Mouse (Mus musculus) gastrocnemius, adult 2 months (tissue): Measurements from ENCODE around the gene Inha. TPM values are rescaled to one million over a fixed set of nuclear protein-coding genes. Genes with fewer than 3 reads are reported as not detected.

Experiments used
- DNase-seq: peaks from one replicate; pipeline ENCODE4 v3.0.0; 2022
- H3K27ac ChIP-seq: fragments of 200-600 bp; 2 replicates; pipeline ENCODE4 v1.8.1; 2022; ENCODE audit warnings: mild to moderate bottlenecking
- H3K4me3 ChIP-seq: fragments of 200-600 bp; 2 replicates; pipeline ENCODE4 v1.8.1; 2022; ENCODE audit warnings: mild to moderate bottlenecking, moderate library complexity
- CTCF ChIP-seq: fragments of 200-600 bp; IDR thresholded peaks from 2 replicates; pipeline ENCODE4 v1.8.1; 2022; ENCODE audit warnings: antibody characterized with exemption, mild to moderate bottlenecking, moderate library complexity
- intact Hi-C: fragments of 180-260 bp; cut with DNase I; formaldehyde crosslinking; loops from one replicate; pipeline ENCODE4 v1.15.1; 2025
- total RNA-seq, 2 experiments: library from RNA; stranded (reverse); gene quantifications; 2 replicates each; pipeline ENCODE4 v1.2.3; 2021

The Inha gene
- total RNA-seq, 2 experiments from 2014 or later = 1.3 to 2.2 TPM

DNA sequence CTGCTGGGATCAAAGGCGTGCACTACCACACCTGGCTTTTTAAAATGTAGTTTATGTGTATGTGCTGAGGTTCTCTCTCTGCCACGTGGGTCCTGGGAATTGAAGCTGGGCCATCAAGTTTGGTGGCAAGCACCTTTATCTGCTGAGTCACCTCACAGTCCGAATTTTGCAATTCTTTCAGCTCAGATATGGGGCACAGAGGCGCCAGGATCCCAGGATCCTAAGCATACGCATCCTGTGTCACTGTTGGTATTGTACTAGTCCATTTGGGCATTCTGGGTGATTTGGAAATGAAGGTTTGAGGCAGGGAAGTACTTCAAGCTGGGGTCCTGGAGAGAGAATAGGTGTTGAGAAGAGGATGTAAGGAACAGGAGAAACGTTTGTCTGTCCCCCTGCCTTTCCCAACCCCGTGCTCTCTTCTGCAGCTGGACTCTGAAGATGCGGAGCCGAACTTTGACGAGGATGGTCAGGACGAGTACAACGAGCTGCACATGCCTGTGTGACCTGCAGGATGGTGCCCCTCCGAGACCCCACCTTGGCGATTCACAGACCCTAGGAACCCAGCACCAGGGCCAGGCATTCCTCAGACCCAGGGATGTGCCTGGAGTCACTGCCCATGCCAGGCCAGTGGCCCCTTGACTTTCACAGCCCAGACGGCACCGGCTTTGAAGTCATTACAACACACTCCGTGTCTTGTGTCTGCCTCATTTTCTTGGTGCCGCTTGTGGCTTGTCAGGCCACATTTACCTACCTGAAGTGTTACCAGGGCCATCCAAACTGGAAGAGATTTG lies 51.7 kb downstream of the Inha start:
- DNase-seq = no peak
- no peak overlapping the region; the same call in 1 of the 2 replicates for H3K4me3 ChIP-seq
- H3K27ac ChIP-seq = peak overlapping the region; percentile 84
- intact Hi-C loops = loop anchor here (1.0 to 10.0 kb wide), 2 partner anchors 81 to 224 kb away; no protein-coding TSS in a partner anchor
- TF ChIP-seq CTCF = no peak

DNA sequence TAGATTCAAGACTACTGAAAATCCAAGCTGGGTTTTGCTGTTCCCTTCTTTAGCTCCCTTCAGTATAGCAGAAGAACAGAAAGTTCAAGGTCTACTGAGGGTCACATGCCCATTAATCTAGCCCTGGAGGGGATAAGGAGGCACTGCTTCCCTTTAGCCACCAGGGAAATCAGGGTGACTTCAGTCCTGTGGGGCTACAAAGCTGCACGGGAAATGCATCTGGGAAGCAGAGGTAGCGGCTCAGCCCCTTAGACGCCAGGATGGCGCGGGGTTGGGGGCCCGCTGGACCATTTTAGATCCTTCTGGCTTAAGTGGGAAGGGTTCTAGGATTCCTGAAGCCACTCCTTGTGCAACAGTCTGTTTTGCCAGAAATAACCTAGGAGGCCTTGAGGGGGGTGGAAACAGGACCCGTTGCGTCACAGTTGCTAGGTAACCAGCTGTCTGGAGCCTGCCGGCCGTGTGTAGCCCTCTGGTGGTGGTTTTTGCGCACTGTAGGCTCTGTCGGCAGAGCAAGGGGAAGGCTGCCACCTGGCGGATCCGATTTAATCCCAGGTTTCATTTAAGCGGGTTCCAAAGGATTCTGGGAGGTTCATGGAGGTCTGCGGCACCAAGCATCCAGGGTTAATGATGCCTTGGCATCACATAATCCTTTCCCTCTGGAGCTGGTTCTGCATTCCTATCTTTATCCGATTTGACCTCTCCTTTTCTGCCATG lies 52.5 kb downstream of the Inha start:
- H3K27ac ChIP-seq = peak overlapping the region; percentile 84
- H3K4me3 ChIP-seq = peak overlapping the region; percentile 50
- intact Hi-C loops = loop anchor here (1.0 to 10.0 kb wide), 2 partner anchors 82 to 225 kb away; no protein-coding TSS in a partner anchor
- DNase-seq = peak; percentile 96
- TF ChIP-seq CTCF = no peak; the same call in 1 of the 2 replicates

Other genes with a start within 250 kb of the Inha start
- gene Ptprn, start 242.6 kb upstream of the Inha start, total RNA-seq = not detected
- not detected for gene Resp18, start 228.7 kb upstream of the Inha start, total RNA-seq
- gene Dnpep, start 189.1 kb upstream of the Inha start, total RNA-seq = 10 to 100 TPM; 40.9 to 49.6 TPM
- gene Des, start 146.7 kb upstream of the Inha start, total RNA-seq = 1,000 to 10,000 TPM; 2,035 to 2,198 TPM
- gene Speg, start 131.8 kb upstream of the Inha start, total RNA-seq = 100 to 1,000 TPM; 268 to 311 TPM
- 10 to 100 TPM; 41.1 to 42.7 TPM for gene Gmppa, start 71.1 kb upstream of the Inha start, total RNA-seq
- not detected for gene Asic4, start 56.6 kb upstream of the Inha start, total RNA-seq
- 1 to 10 TPM; 3.0 to 6.2 TPM for gene Chpf, start 27.8 kb upstream of the Inha start, total RNA-seq
- gene Tmem198, start 27.5 kb upstream of the Inha start, total RNA-seq = not detected
- gene Obsl1, start 625 bp upstream of the Inha start, total RNA-seq = 10 to 100 TPM; 28.4 to 41.4 TPM
- 1 to 10 TPM; 6.2 to 8.4 TPM for gene Stk11ip, start 14.5 kb downstream of the Inha start, total RNA-seq
- 10 to 100 TPM in 1 of 2 experiments, 1 to 10 TPM in 1; 7.2 to 11.9 TPM for gene Slc4a3, start 39.2 kb downstream of the Inha start, total RNA-seq